Mouse (Mus musculus) forebrain, embryonic 12.5 days (tissue): ENCODE measurements at regions not wholly inside any gene's neighbourhood (a gene's known extent, or its start where the extent isn't known, plus 50 kb on each side); places are given as distances from the start of the nearest gene placed in this dataset.

ENCODE experiments used
- ATAC-seq: fragments of 200-750 bp; cut with Nextera tagmentation; 2 replicates; pipeline ENCODE4 v1.8.0; 2017; ENCODE audit warnings: moderate TSS enrichment; ENCODE audit not compliant: low FRiP score
- H3K27ac ChIP-seq: fragments of 300-500 bp; sonication (generic); 2 replicates; pipeline ENCODE4 v1.5.1; 2016; ENCODE audit warnings: mild to moderate bottlenecking
- H3K27me3 ChIP-seq: fragments of 300-500 bp; sonication (generic); 2 replicates; pipeline ENCODE4 v1.6.1; 2016; ENCODE audit warnings: mild to moderate bottlenecking
- H3K36me3 ChIP-seq: fragments of 300-500 bp; sonication (generic); replicated peaks from 2 replicates; pipeline ENCODE4 v1.6.1; 2016; ENCODE audit warnings: mild to moderate bottlenecking
- H3K4me1 ChIP-seq: fragments of 300-500 bp; sonication (generic); 2 replicates; pipeline ENCODE4 v1.6.1; 2016
- H3K4me2 ChIP-seq: fragments of 300-500 bp; sonication (generic); 2 replicates; pipeline ENCODE4 v1.6.1; 2016; ENCODE audit warnings: mild to moderate bottlenecking, moderate library complexity
- H3K4me3 ChIP-seq: fragments of 300-500 bp; sonication (generic); replicated peaks from 2 replicates; pipeline ENCODE4 v1.5.1; 2016; ENCODE audit warnings: mild to moderate bottlenecking
- H3K9ac ChIP-seq: fragments of 300-500 bp; sonication (generic); 2 replicates; pipeline ENCODE4 v1.6.1; 2016; ENCODE audit warnings: mild to moderate bottlenecking
- H3K9me3 ChIP-seq: fragments of 300-500 bp; sonication (generic); 2 replicates; pipeline ENCODE4 v1.6.1; 2016
- WGBS: fragments of 180-500 bp; shearing (Covaris S2); methylation state at CpG from one replicate; pipeline ENCODE4 v1.1.7; 2016; 5-methylcytosine and 5-hydroxymethylcytosine counted together

DNA sequence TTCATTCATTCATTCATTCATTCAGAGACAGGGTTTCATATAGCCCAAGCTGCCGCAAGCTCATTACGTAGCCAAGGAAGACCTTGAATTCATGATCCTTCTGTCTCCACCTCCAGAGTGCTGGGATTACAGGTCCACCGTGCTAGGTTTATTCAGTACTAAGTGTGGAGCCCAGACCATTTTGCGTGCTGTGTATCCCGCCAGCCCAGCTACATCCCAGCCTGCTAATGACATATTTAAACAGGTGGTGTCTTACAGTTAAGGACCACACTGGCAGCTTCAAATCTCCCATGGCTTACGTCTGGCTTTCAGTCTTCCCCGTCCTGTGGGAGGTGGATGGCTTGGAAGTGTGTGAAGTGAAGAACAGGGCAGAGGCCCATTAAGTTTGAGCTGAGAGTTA is 111.2 kb upstream of the Auts2 start:
- Histone ChIP-seq H3K27me3 (no peaks in the 10 kb centered on the region), H3K4me1 (peaks cover 6% of the 10 kb centered on the region), H3K4me2 (no peak overlapping the region), H3K9me3 (no peaks in the 10 kb centered on the region; the same call in 1 of the 2 replicates), H3K9ac (no peak overlapping the region), H3K4me3 (no peak overlapping the region), H3K27ac (no peak overlapping the region), H3K36me3 (no peaks in the 10 kb centered on the region)
- no peak for ATAC-seq
- WGBS: 90% methylated on average over 7 of the region's 7 CpGs

GRCm38 (mm10) chr5:132653694-132654300 is 110.7 kb upstream of the Auts2 start:
- no peak for ATAC-seq
- H3K9me3 ChIP-seq: no peaks in the 10 kb centered on the region; the same call in 1 of the 2 replicates
- no peak overlapping the region for H3K27ac ChIP-seq
- H3K9ac ChIP-seq: no peak overlapping the region
- WGBS: 47% methylated on average over 6 of the region's 6 CpGs
- no peak overlapping the region for H3K4me3 ChIP-seq
- no peak overlapping the region for H3K4me2 ChIP-seq
- H3K4me1 ChIP-seq: peaks cover 6% of the 10 kb centered on the region
- no peaks in the 10 kb centered on the region for H3K36me3 ChIP-seq
- H3K27me3 ChIP-seq: 0 out of 2 replicates have a peak, but pooled peaks cover 2% of the 10 kb centered on the region

GRCm38 (mm10) chr5:132652201-132652600 is 109.1 kb upstream of the Auts2 start:
- H3K36me3 ChIP-seq: no peaks in the 10 kb centered on the region
- no peak overlapping the region for H3K4me2 ChIP-seq
- H3K9me3 ChIP-seq: no peaks in the 10 kb centered on the region
- WGBS: 44% methylated on average over 1 of the region's 1 CpGs
- no peak overlapping the region for H3K9ac ChIP-seq
- H3K27me3 ChIP-seq: 0 out of 2 replicates have a peak, but pooled peaks cover 3% of the 10 kb centered on the region
- no peak for ATAC-seq
- H3K4me1 ChIP-seq: peaks cover 6% of the 10 kb centered on the region
- H3K4me3 ChIP-seq: no peak overlapping the region
- H3K27ac ChIP-seq: no peak overlapping the region

GRCm38 (mm10) chr5:132649771-132650170 is 106.6 kb upstream of the Auts2 start:
- no peak for ATAC-seq
- H3K9me3 ChIP-seq: no peaks in the 10 kb centered on the region

DNA sequence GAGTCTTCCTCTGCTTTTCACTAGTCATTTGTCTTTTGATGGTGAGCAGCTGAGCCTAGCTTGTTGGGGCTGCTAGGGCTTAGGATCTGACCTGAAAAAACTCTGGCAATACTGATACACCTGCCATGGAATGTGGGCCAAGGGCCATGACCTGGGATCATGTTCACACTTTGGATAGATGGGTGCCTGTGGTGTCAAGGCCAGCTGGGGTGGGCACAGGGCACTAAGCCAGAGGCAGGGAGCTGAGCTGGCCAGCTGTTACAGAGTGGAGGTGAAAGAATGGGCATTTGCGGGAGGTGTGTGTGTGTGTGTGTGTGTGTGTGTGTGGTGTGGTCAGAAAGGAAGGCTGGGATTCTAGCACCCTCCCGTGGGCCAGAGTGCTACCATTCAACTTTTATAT is 105.6 kb upstream of the Auts2 start:
- Histone ChIP-seq H3K9me3 (no peaks in the 10 kb centered on the region), H3K36me3 (no peaks in the 10 kb centered on the region), H3K4me1 (peaks cover 2% of the 10 kb centered on the region), H3K27me3 (0 out of 2 replicates have a peak, but pooled peaks cover 6% of the 10 kb centered on the region), H3K27ac (no peak overlapping the region), H3K9ac (no peak overlapping the region), H3K4me2 (no peak overlapping the region), H3K4me3 (no peak overlapping the region)
- 80% methylated on average over 2 of the region's 2 CpGs for WGBS
- ATAC-seq: no peak

More at GRCm38 (mm10) chr5:132649771-132650170, 106.6 kb upstream of the Auts2 start:
- Histone ChIP-seq H3K4me3 (no peak overlapping the region), H3K36me3 (no peaks in the 10 kb centered on the region), H3K27me3 (0 out of 2 replicates have a peak, but pooled peaks cover 6% of the 10 kb centered on the region), H3K4me2 (no peak overlapping the region), H3K4me1 (peaks cover 6% of the 10 kb centered on the region), H3K9ac (no peak overlapping the region), H3K27ac (no peak overlapping the region)
- 69% methylated on average over 7 of the region's 7 CpGs for WGBS

DNA sequence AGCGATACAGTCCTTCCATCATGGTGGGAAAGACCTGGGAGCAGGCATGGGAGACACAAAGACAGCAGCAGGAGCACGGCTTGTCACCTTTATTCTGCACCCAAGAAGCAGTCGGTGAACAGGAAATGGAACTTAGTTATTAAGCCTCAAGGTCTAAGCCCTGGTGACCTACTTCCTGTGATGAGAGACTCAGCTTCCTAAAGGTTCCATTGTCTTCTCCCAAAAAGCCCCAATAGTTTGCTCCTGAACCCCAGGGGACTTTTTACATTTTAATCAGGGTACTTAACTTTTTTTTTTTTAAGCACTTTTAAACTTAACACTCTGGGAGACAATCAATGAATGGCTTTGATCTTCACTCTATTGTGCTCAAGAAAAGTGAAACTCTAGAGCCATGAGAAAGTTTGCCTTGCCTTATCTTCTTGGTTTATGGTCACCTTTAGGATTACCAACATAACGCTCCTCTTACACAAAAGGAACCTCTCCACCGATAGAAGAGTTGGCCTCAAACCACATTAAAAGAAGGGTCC is 101.6 kb upstream of the Auts2 start:
- H3K27me3 ChIP-seq: 0 out of 2 replicates have a peak, but pooled peaks cover 6% of the 10 kb centered on the region
- no peak overlapping the region for H3K4me3 ChIP-seq
- no peaks in the 10 kb centered on the region for H3K4me1 ChIP-seq
- H3K9ac ChIP-seq: no peak overlapping the region
- no peak overlapping the region for H3K27ac ChIP-seq
- no peaks in the 10 kb centered on the region for H3K9me3 ChIP-seq
- ATAC-seq: no peak
- H3K36me3 ChIP-seq: no peaks in the 10 kb centered on the region
- no peak overlapping the region for H3K4me2 ChIP-seq
- WGBS: 72% methylated on average over 5 of the region's 5 CpGs

- WGBS: 42% methylated on average over 3 of the region's 3 CpGs
- no peaks in the 10 kb centered on the region for H3K4me1 ChIP-seq
Measured at GRCm38 (mm10) chr5:132643270-132643669, 100.1 kb upstream of the Auts2 start.

DNA sequence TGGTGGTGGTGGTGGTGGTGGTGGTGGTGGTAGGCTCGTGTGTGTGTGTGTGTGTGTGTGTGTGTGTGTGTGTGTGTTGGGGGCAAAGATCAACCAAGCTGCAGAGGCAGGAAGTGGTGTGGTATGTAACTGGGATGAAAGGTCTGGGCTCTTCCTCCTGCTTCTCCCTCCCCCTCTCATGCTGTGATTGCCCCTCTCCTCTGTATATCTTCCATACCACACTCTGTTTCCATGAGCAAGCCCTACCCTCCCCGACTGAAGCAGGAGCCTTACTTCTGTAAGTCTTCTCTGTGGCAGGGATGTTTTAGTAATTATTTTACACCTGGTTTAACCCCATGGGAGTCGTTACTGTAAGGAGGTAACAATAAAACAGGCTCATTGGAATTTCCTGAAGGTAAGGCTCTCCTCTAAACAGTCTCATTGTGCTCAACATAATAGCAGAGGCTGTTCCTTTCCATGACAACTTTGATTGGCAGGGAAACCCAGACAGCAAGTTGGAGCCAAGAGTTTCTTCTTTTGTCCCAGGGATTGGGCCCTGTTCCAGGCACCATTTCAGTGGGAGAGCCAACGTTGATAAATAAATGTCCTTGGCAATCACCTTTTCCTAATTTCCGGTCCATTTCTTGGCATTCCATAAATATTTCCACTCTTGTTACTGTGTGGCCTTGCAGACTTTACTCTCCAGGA is 90.2 kb upstream of the Auts2 start:
- H3K27me3 ChIP-seq: no peaks in the 10 kb centered on the region; the same call in 1 of the 2 replicates
- no peak overlapping the region for H3K4me3 ChIP-seq
- H3K4me2 ChIP-seq: no peak overlapping the region
- H3K9me3 ChIP-seq: 0 out of 2 replicates have a peak, but pooled peaks cover 3% of the 10 kb centered on the region
- 29% methylated on average over 4 of the region's 5 CpGs for WGBS
- no peak overlapping the region for H3K9ac ChIP-seq
- no peak for ATAC-seq
- no peak overlapping the region for H3K27ac ChIP-seq
- no peaks in the 10 kb centered on the region for H3K36me3 ChIP-seq
- H3K4me1 ChIP-seq: 0 out of 2 replicates have a peak, but pooled peaks cover 4% of the 10 kb centered on the region

More at GRCm38 (mm10) chr5:132643270-132643669, 100.1 kb upstream of the Auts2 start:
- Histone ChIP-seq H3K36me3 (no peaks in the 10 kb centered on the region), H3K4me2 (no peak overlapping the region), H3K9me3 (no peaks in the 10 kb centered on the region), H3K27ac (no peak overlapping the region), H3K27me3 (0 out of 2 replicates have a peak, but pooled peaks cover 2% of the 10 kb centered on the region), H3K9ac (no peak overlapping the region), H3K4me3 (no peak overlapping the region)
- no peak for ATAC-seq

GRCm38 (mm10) chr5:132621751-132622150 is 78.6 kb upstream of the Auts2 start:
- Histone ChIP-seq H3K9ac (no peak overlapping the region), H3K27ac (no peak overlapping the region), H3K9me3 (0 out of 2 replicates have a peak, but pooled peaks cover 2% of the 10 kb centered on the region), H3K36me3 (no peaks in the 10 kb centered on the region), H3K4me1 (no peaks in the 10 kb centered on the region), H3K4me3 (no peak overlapping the region), H3K27me3 (no peaks in the 10 kb centered on the region; the same call in 1 of the 2 replicates), H3K4me2 (no peak overlapping the region)
- ATAC-seq: no peak
- 39% methylated on average over 7 of the region's 7 CpGs for WGBS

DNA sequence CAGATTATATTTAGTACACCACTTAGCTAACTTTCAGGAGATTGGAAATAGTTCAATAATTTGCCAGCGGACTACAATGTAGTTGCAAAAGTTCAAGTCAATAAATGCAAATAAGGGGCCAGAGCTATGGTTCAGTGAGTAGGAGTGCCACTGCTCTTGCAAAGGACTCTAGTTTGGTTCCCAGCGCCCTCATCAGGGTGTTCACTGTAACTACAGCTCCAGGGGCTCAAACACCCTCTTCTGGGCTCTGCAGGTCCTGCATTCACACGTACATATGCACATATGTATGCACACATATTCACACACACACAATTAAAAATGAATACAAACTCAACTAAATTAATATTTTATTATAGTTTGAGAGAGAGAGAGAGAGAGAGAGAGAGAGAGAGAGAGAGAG is 74.1 kb upstream of the Auts2 start:
- Histone ChIP-seq H3K27me3 (no peaks in the 10 kb centered on the region; the same call in none of the 2 replicates), H3K27ac (no peak overlapping the region), H3K9me3 (0 out of 2 replicates have a peak, but pooled peaks cover 5% of the 10 kb centered on the region), H3K4me2 (no peak overlapping the region), H3K36me3 (no peaks in the 10 kb centered on the region), H3K4me1 (peaks cover 3% of the 10 kb centered on the region; the same call in 1 of the 2 replicates), H3K4me3 (no peak overlapping the region), H3K9ac (no peak overlapping the region)
- no peak for ATAC-seq
- WGBS: 73% methylated on average over 3 of the region's 3 CpGs

DNA sequence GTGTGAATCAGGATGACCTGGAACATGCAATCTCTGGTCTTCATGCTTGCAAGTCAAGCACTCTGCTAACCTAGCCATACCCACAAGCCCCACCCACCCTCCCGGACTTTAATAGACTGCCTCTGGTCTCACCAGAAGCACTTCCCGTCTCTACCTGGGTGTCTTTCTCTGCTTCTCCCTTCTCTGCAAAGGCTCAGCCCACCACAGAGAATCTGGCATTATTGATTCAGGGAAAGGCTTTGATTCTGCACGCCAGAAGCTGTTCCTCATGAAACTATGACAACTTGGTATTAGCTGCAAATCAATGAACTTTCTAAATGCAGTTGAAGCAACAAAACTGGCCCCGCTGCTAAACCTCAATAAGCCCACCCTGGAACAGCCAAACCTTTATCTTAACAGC is 66.1 kb upstream of the Auts2 start:
- H3K9me3 ChIP-seq: no peaks in the 10 kb centered on the region
- WGBS: 37% methylated on average over 4 of the region's 4 CpGs
- H3K9ac ChIP-seq: no peak overlapping the region
- H3K4me3 ChIP-seq: no peak overlapping the region
- H3K27me3 ChIP-seq: peaks cover 16% of the 10 kb centered on the region; the same call in 1 of the 2 replicates
- H3K36me3 ChIP-seq: no peaks in the 10 kb centered on the region
- H3K4me1 ChIP-seq: peaks cover 3% of the 10 kb centered on the region; the same call in 1 of the 2 replicates
- no peak for ATAC-seq
- H3K27ac ChIP-seq: no peak overlapping the region
- H3K4me2 ChIP-seq: no peak overlapping the region

DNA sequence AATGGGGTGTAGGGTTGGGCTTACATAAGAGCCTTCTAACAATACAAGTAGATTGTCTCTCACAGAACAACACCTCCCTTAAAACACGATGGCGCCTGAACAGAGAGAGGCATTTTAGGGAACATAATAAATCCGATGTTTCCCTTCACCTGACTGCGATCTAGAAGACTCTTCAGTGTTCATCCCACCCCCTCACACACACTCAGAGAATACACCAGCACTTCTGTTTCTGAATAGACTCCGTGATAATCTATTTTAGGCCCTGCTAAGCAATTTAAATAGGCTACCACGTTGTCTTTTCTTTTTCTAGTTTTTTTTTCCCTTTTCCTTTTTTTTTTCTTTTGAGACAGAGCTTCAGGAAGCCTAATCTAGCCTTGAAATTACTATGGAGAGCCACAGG is 63.1 kb upstream of the Auts2 start:
- Histone ChIP-seq H3K4me2 (no peak overlapping the region), H3K9me3 (no peaks in the 10 kb centered on the region), H3K4me3 (no peak overlapping the region), H3K27ac (no peak overlapping the region), H3K36me3 (no peaks in the 10 kb centered on the region), H3K9ac (no peak overlapping the region), H3K27me3 (peaks cover 8% of the 10 kb centered on the region; the same call in 1 of the 2 replicates), H3K4me1 (no peaks in the 10 kb centered on the region)
- 33% methylated on average over 6 of the region's 6 CpGs for WGBS
- ATAC-seq: no peak
